Mouse (Mus musculus): ENCODE data around the gene Elmod3.

Gene Elmod3

GRCm38 (mm10) chr6:72532580-72532979 is 65.6 kb downstream of the Elmod3 start:
- DNase-seq, result no peak

GRCm38 (mm10) chr6:72528410-72529151 is 69.6 kb downstream of the Elmod3 start:
- DNase-seq, result no peak

- no peak for DNase-seq
These were observed 71.1 kb downstream of the Elmod3 start for GRCm38 (mm10) chr6:72527070-72527469.

- DNase-seq, result no peak
These were observed 74.1 kb downstream of the Elmod3 start for GRCm38 (mm10) chr6:72524160-72524559.

- no peak for DNase-seq
These were observed 75.0 kb downstream of the Elmod3 start for GRCm38 (mm10) chr6:72523222-72523621.

- no peak for DNase-seq
These were observed 75.9 kb downstream of the Elmod3 start for GRCm38 (mm10) chr6:72522288-72522687.

GRCm38 (mm10) chr6:72521607-72522006 is 76.6 kb downstream of the Elmod3 start, which contains the start of gene Sh2d6:
Gene Sh2d6 (minus strand): TSS chr6:72521707.
- no peak for DNase-seq

- no peak for DNase-seq
These were observed 77.3 kb downstream of the Elmod3 start for GRCm38 (mm10) chr6:72520904-72521303.

GRCm38 (mm10) chr6:72519892-72520663 is 78.1 kb downstream of the Elmod3 start:
- DNase-seq, result no peak

- no peak for DNase-seq
These were observed 78.9 kb downstream of the Elmod3 start for GRCm38 (mm10) chr6:72519303-72519702.

- DNase-seq, result no peak
These were observed 79.4 kb downstream of the Elmod3 start for GRCm38 (mm10) chr6:72518842-72519241.

Data from thymus, adult 18-20 months (tissue).